ENCODE assay signal across 17 mouse cellular contexts in the genomic region with DNA sequence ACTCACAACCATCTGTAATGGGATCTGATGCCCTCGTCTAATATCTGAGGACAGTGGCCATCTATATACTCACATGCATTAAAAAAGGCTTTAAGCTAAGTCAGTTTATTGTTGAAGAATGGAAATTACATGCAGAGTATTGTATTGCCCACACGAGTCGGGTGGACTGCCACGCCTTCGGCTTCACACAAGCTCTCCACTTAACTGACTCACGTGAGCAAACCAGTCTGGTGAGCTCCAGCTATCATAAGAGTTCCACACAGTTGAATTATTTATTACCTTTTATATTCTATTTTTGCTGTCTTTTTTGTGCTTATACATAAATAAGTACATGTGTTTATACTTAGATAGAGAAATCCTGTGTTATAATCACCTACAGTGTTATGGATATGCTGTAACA.
"Had no signal": no experiment of that assay in that cellular context is flagged by ENCODE, and none has a peak within 500 bp of the region (broad histone marks: within the 10 kb centered on the region; RNA-seq: fewer than 3 reads in every experiment).

No protein-coding gene starts in this region.

- H3K27ac ChIP-seq: liver, embryonic 13.5 days; liver, embryonic 15.5 days; lung, embryonic 15.5 days; macrophage; midbrain, embryonic 12.5 days; neural tube, embryonic 12.5 days; stomach, embryonic 15.5 days had no signal

- ATAC-seq: liver, postnatal 0 days; midbrain, embryonic 16.5 days had no signal

- H3K9ac ChIP-seq: liver, embryonic 13.5 days; liver, embryonic 15.5 days; liver, postnatal 0 days; lung, embryonic 15.5 days; midbrain, embryonic 12.5 days; neural tube, embryonic 12.5 days; stomach, embryonic 15.5 days had no signal

- H3K4me3 ChIP-seq: liver, embryonic 13.5 days; liver, embryonic 15.5 days; lung, embryonic 15.5 days; megakaryocyte, embryonic 14.5 days; midbrain, embryonic 12.5 days; neural tube, embryonic 12.5 days; stomach, embryonic 15.5 days had no signal

- H3K4me2 ChIP-seq: liver, embryonic 11.5 days; liver, embryonic 13.5 days; liver, embryonic 15.5 days; lung, embryonic 15.5 days; midbrain, embryonic 12.5 days; neural tube, embryonic 12.5 days; stomach, embryonic 15.5 days had no signal

- H3K27me3 ChIP-seq: liver, embryonic 13.5 days; liver, embryonic 15.5 days; lung, embryonic 15.5 days; megakaryocyte, embryonic 14.5 days; midbrain, embryonic 12.5 days; neural tube, embryonic 12.5 days; stomach, embryonic 15.5 days had no signal

- H3K36me3 ChIP-seq: liver, embryonic 13.5 days; liver, embryonic 15.5 days; lung, embryonic 15.5 days; midbrain, embryonic 12.5 days; neural tube, embryonic 12.5 days; stomach, embryonic 15.5 days had no signal

- H3K4me1 ChIP-seq: liver, embryonic 13.5 days; liver, embryonic 15.5 days; lung, embryonic 15.5 days; megakaryocyte, embryonic 14.5 days; neural tube, embryonic 12.5 days; stomach, embryonic 15.5 days had no signal

- DNase-seq: liver; liver, embryonic 13.5 days; liver, postnatal 0 days; midbrain, embryonic 14.5 days; right cerebral cortex, postnatal 14 days; thymus, adult 18-20 months; thymus, postnatal 14 days; thymus, postnatal 36 days had no signal

- H3K9me3 ChIP-seq: liver, embryonic 13.5 days; liver, embryonic 15.5 days; lung, embryonic 15.5 days; megakaryocyte, embryonic 14.5 days; midbrain, embryonic 12.5 days; neural tube, embryonic 12.5 days; stomach, embryonic 15.5 days had no signal
